Mouse (Mus musculus): ENCODE measurements around the gene Tead2. TPM values are rescaled to one million over a fixed set of nuclear protein-coding genes. Genes with fewer than 3 reads are reported as not detected.
"Not testable (repeated sequence)": the region's sequence is repeated elsewhere in the genome, so short reads cannot be mapped to it uniquely, and the experiment has no call there.

Gene Tead2
- total RNA-seq, 2 experiments from 2014 or later, result 2.7 to 3.3 TPM

- no peak for DNase-seq
- intact Hi-C loops (cut with DNase I), result no loop called here
Observed at GRCm38 (mm10) chr7:45240633-45241388, 25.3 kb downstream of the Tead2 start, which contains the start of gene Slc6a16. Gene Slc6a16, plus strand, starts transcription at chr7:45241085.

- intact Hi-C loops (cut with DNase I), result no loop called here
- no peak for DNase-seq
Observed at GRCm38 (mm10) chr7:45241389-45241749, 25.8 kb downstream of the Tead2 start.

- no peak for DNase-seq
- intact Hi-C loops (cut with DNase I), result no loop called here
Observed at GRCm38 (mm10) chr7:45247666-45248065, 32.1 kb downstream of the Tead2 start.

- intact Hi-C loops (cut with DNase I), result no loop called here
- DNase-seq, result no peak
Observed at GRCm38 (mm10) chr7:45253806-45254205, 38.3 kb downstream of the Tead2 start.

GRCm38 (mm10) chr7:45255822-45256221, 40.3 kb downstream of the Tead2 start:
- DNase-seq; intact Hi-C loops (cut with DNase I): not testable (repeated sequence)

- intact Hi-C loops (cut with DNase I), result no loop called here
Observed at GRCm38 (mm10) chr7:45257063-45257840, 41.7 kb downstream of the Tead2 start.

GRCm38 (mm10) chr7:45259281-45259680, 43.7 kb downstream of the Tead2 start:
- intact Hi-C loops (cut with DNase I), result no loop called here
- DNase-seq, result no peak

More at GRCm38 (mm10) chr7:45257063-45257840, 41.7 kb downstream of the Tead2 start:
- DNase-seq, result no peak

- DNase-seq, result no peak
- intact Hi-C loops (cut with DNase I), result no loop called here
Observed at GRCm38 (mm10) chr7:45262266-45262665, 46.7 kb downstream of the Tead2 start.

- intact Hi-C loops (cut with DNase I), result no loop called here
- DNase-seq, result no peak
Observed at GRCm38 (mm10) chr7:45263006-45263607, 47.6 kb downstream of the Tead2 start.

GRCm38 (mm10) chr7:45264348-45264747, 48.8 kb downstream of the Tead2 start:
- DNase-seq, result no peak
- intact Hi-C loops (cut with DNase I), result no loop called here

- intact Hi-C loops (cut with DNase I), result no loop called here
- DNase-seq, result no peak
Observed at GRCm38 (mm10) chr7:45265518-45265917, 50.0 kb downstream of the Tead2 start.

- no peak for DNase-seq
- intact Hi-C loops (cut with DNase I), result loop anchor here (5.0 kb wide), 1 partner anchor 66 kb away; no protein-coding TSS in a partner anchor
Observed at GRCm38 (mm10) chr7:45272786-45273412, 57.3 kb downstream of the Tead2 start.

- no peak for DNase-seq
- intact Hi-C loops (cut with DNase I), result loop anchor here (5.0 kb wide), 1 partner anchor 66 kb away; no protein-coding TSS in a partner anchor
Observed at GRCm38 (mm10) chr7:45273672-45274071, 58.1 kb downstream of the Tead2 start.

- peak; percentile 65 to 78 for DNase-seq
- intact Hi-C loops (cut with DNase I), result loop anchor here (1.0 kb wide), 1 partner anchor 22 kb away; no protein-coding TSS in a partner anchor
Observed at GRCm38 (mm10) chr7:45277136-45277760, 61.7 kb downstream of the Tead2 start, which contains the start of gene Slc6a21. Gene Slc6a21, plus strand, starts transcription at chr7:45277513.

Small RNAs within 50 kb of the gene (microRNA-seq; reads per million reads assigned to microRNA genes)
- 0 reads per million in 2 experiments for gene Mir7055

Other genes starting within 250 kb of the Tead2 start
- gene Cpt1c, start 240.9 kb upstream of the Tead2 start, total RNA-seq (2021), result 1 to 10 TPM; 1.2 to 1.8 TPM
- gene Prmt1, start 229.2 kb upstream of the Tead2 start, total RNA-seq (2021), result 100 to 1,000 TPM; 105 to 123 TPM
- gene Irf3, start 218.1 kb upstream of the Tead2 start, total RNA-seq (2021), result 10 to 100 TPM; 18.3 to 20.3 TPM
- 1 to 10 TPM; 8.0 to 8.9 TPM for gene Bcl2l12, start 217.0 kb upstream of the Tead2 start, total RNA-seq (2021)
- 10 to 100 TPM; 36.9 to 40.2 TPM for gene Scaf1, start 199.4 kb upstream of the Tead2 start, total RNA-seq (2021)
- gene Rras, start 197.8 kb upstream of the Tead2 start, total RNA-seq (2021), result 10 to 100 TPM; 20.6 to 21.8 TPM
- gene Prr12, start 162.9 kb upstream of the Tead2 start, total RNA-seq (2021), result 10 to 100 TPM; 11.3 to 14.1 TPM
- 10 to 100 TPM; 29.0 to 30.8 TPM for gene Nosip, start 153.3 kb upstream of the Tead2 start, total RNA-seq (2021)
- 1 to 10 TPM; 8.0 to 8.8 TPM for gene Prrg2, start 153.1 kb upstream of the Tead2 start, total RNA-seq (2021)
- 10 to 100 TPM; 17.3 to 20.9 TPM for gene Rcn3, start 123.5 kb upstream of the Tead2 start, total RNA-seq (2021)
- gene Fcgrt, start 111.9 kb upstream of the Tead2 start, total RNA-seq (2021), result 10 to 100 TPM; 39.2 to 40.0 TPM
- 100 to 1,000 TPM; 388 to 460 TPM for gene Rps11, start 91.3 kb upstream of the Tead2 start, total RNA-seq (2021)
- 100 to 1,000 TPM; 488 to 598 TPM for gene Rpl13a, start 87.0 kb upstream of the Tead2 start, total RNA-seq (2021)
- not detected for gene Gm45713, start 79.5 kb upstream of the Tead2 start, total RNA-seq (2021)
- 1 to 10 TPM; 2.8 to 4.0 TPM for gene Flt3l, start 79.3 kb upstream of the Tead2 start, total RNA-seq (2021)
- gene Pih1d1, start 61.5 kb upstream of the Tead2 start, total RNA-seq (2021), result 10 to 100 TPM; 28.6 to 36.2 TPM
- 10 to 100 TPM; 10.6 to 14.3 TPM for gene Aldh16a1, start 61.2 kb upstream of the Tead2 start, total RNA-seq (2021)
- under 1 TPM; 0.76 to 0.79 TPM for gene Slc17a7, start 51.8 kb upstream of the Tead2 start, total RNA-seq (2021)
- not detected for gene Gfy, start 36.2 kb upstream of the Tead2 start, total RNA-seq (2021)
- not detected for gene Pth2, start 34.8 kb upstream of the Tead2 start, total RNA-seq (2021)
- not detected for gene Ccdc155, start 10.9 kb upstream of the Tead2 start, total RNA-seq (2021)
- gene Dkkl1, start 3.6 kb upstream of the Tead2 start, total RNA-seq (2021), result not detected
- gene Cd37, start 23.4 kb downstream of the Tead2 start, total RNA-seq (2021), result 1 to 10 TPM in 1 of 2 experiments, under 1 TPM in 1; 0.79 to 1.5 TPM
- not detected for gene Slc6a16, start 25.3 kb downstream of the Tead2 start, total RNA-seq (2021)
- gene Slc6a21, start 61.8 kb downstream of the Tead2 start, total RNA-seq (2021), result not detected
- gene Trpm4, start 118.0 kb downstream of the Tead2 start, total RNA-seq (2021), result 10 to 100 TPM; 20.1 to 20.7 TPM
- 100 to 1,000 TPM; 818 to 890 TPM for gene Hrc, start 119.5 kb downstream of the Tead2 start, total RNA-seq (2021)
- under 1 TPM; 0.07 to 0.08 TPM for gene Ppfia3, start 151.3 kb downstream of the Tead2 start, total RNA-seq (2021)
- not detected for gene Lin7b, start 154.8 kb downstream of the Tead2 start, total RNA-seq (2021)
- 10 to 100 TPM; 70.2 to 84.1 TPM for gene Snrnp70, start 180.0 kb downstream of the Tead2 start, total RNA-seq (2021)
- 10 to 100 TPM; 78.3 to 85.9 TPM for gene Kcna7, start 189.9 kb downstream of the Tead2 start, total RNA-seq (2021)
- 1 to 10 TPM; 3.4 to 5.5 TPM for gene Ntf5, start 197.9 kb downstream of the Tead2 start, total RNA-seq (2021)
- under 1 TPM; 0.54 to 0.67 TPM for gene Lhb, start 205.1 kb downstream of the Tead2 start, total RNA-seq (2021)
- 100 to 1,000 TPM; 275 to 279 TPM for gene Gys1, start 219.1 kb downstream of the Tead2 start, total RNA-seq (2021)
- 10 to 100 TPM; 22.1 to 23.0 TPM for gene Ruvbl2, start 222.3 kb downstream of the Tead2 start, total RNA-seq (2021)
- 100 to 1,000 TPM; 132 to 146 TPM for gene Ftl1, start 244.1 kb downstream of the Tead2 start, total RNA-seq (2021)